Mouse (Mus musculus): ENCODE results near the gene Herc6. TPM values are rescaled to one million over a fixed set of nuclear protein-coding genes. Genes with fewer than 3 reads are reported as not detected.

Gene Herc6
- polyA plus RNA-seq, 1 experiment from 2014 or later = 2.0 TPM

DNA sequence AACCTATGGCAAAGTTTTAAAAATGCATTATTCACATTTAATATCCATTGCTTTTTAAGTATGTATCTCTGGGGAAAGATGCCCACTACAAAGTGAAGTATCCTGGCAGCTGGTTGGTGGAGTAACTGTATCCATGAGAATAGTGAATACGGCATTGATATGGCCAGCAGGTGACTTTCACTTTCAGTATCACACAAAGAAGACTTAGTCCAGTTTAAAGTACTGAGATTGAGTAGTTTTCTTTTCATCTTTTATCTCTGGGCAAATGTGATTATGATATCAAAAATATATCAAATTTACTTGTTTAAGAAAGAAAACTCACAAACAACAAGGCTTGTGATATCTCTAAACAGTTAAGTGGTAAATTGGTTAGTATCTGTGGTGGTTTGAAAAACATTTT, 125.9 kb downstream of the Herc6 start:
- WGBS = 91% methylated on average over 1 of the region's 1 CpGs

DNA sequence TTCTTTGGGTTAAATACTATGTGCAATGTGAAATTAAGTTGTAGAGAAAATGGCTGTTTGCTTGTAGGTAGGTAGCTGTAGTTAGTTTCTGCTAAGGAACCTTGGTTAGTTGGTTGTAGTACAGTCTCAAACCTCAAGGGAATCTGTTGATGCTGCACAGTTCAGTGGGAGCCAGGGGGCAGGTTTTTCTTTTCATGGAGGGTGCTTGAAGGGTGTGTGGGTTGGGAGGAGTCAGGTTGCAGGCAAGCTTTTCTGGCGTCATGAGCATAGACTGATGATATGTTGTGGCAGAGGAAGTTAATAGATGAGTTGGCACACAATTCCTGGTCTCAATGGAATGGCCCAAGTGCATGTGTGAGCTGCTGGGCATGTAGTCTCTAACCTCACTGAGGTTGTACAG, 130.9 kb downstream of the Herc6 start:
- no peaks in the 10 kb centered on the region for H3K27me3 ChIP-seq (ENCODE audit: insufficient read depth, poor library complexity, severe bottlenecking)
- H3K9me3 ChIP-seq = no peaks in the 10 kb centered on the region
- H3K4me3 ChIP-seq = no peak overlapping the region
- peaks cover 13% of the 10 kb centered on the region for H3K36me3 ChIP-seq
- 41% methylated on average over 1 of the region's 1 CpGs for WGBS
- no peak for DNase-seq (ENCODE audit: low spot score)
- H3K4me1 ChIP-seq (replicated peaks) = no peaks in the 10 kb centered on the region
- no peak overlapping the region for H3K27ac ChIP-seq

More for the DNA sequence above, 125.9 kb downstream of the Herc6 start:
- DNase-seq (ENCODE audit: low spot score) = no peak
- H3K4me1 ChIP-seq (replicated peaks) = peaks cover 11% of the 10 kb centered on the region
- no peak overlapping the region for H3K27ac ChIP-seq
- no peaks in the 10 kb centered on the region for H3K36me3 ChIP-seq
- H3K9me3 ChIP-seq = no peaks in the 10 kb centered on the region
- H3K4me3 ChIP-seq = no peak overlapping the region
- H3K27me3 ChIP-seq (ENCODE audit: insufficient read depth, poor library complexity, severe bottlenecking) = no peaks in the 10 kb centered on the region

Other genes starting within 250 kb of the Herc6 start
- gene Vmn1r17, start 217.3 kb upstream of the Herc6 start, polyA plus RNA-seq (2016; fragmentation: Nextera tagmentation; extraction: Ambion mirVana) = not detected in 2 replicates
- gene Vmn1r18, start 185.2 kb upstream of the Herc6 start, polyA plus RNA-seq (2016; fragmentation: Nextera tagmentation; extraction: Ambion mirVana) = not detected in 2 replicates
- gene Vmn1r19, start 177.2 kb upstream of the Herc6 start, polyA plus RNA-seq (2016; fragmentation: Nextera tagmentation; extraction: Ambion mirVana) = not detected in 2 replicates
- not detected in 2 replicates for gene Vmn1r20, start 152.1 kb upstream of the Herc6 start, polyA plus RNA-seq (2016; fragmentation: Nextera tagmentation; extraction: Ambion mirVana)
- gene Ppm1k, start 45.5 kb upstream of the Herc6 start, polyA plus RNA-seq (2016; fragmentation: Nextera tagmentation; extraction: Ambion mirVana) = 3.2 and 4.3 TPM in 2 replicates
- 17.1 and 17.8 TPM in 2 replicates for gene Pyurf, start 111.1 kb downstream of the Herc6 start, polyA plus RNA-seq (2016; fragmentation: Nextera tagmentation; extraction: Ambion mirVana)
- gene Lancl2, start 121.5 kb downstream of the Herc6 start, polyA plus RNA-seq (2016; fragmentation: Nextera tagmentation; extraction: Ambion mirVana) = 35.2 and 37.2 TPM in 2 replicates
- 61.3 and 72.1 TPM in 2 replicates for gene Vopp1, start 244.2 kb downstream of the Herc6 start, polyA plus RNA-seq (2016; fragmentation: Nextera tagmentation; extraction: Ambion mirVana)